Mouse (Mus musculus): ENCODE results near the gene Mrps18b. TPM values are rescaled to one million over a fixed set of nuclear protein-coding genes. Genes with fewer than 3 reads are reported as not detected.

Mrps18b gene
- polyA plus RNA-seq, 1 experiment from 2014 or later = 87.6 TPM

- Histone ChIP-seq H3K9me3 (replicated peaks) (no peaks in the 10 kb centered on the region), H3K4me1 (no peaks in the 10 kb centered on the region), H3K27me3 (ENCODE audit: low read depth, poor library complexity, severe bottlenecking) (no peaks in the 10 kb centered on the region), H3K27ac (no peak overlapping the region), H3K36me3 (peaks cover 96% of the 10 kb centered on the region), H3K4me3 (no peak overlapping the region)
- 84% methylated on average over 1 of the region's 1 CpGs for WGBS
- no peak for DNase-seq (ENCODE audit: low spot score)
Measured at GRCm38 (mm10) chr17:35927471-35927870, 11.3 kb upstream of the Mrps18b start.

- 94% methylated on average over 4 of the region's 4 CpGs for WGBS
- H3K27me3 ChIP-seq (ENCODE audit: low read depth, poor library complexity, severe bottlenecking) = no peaks in the 10 kb centered on the region
- peaks cover 76% of the 10 kb centered on the region for H3K36me3 ChIP-seq
- no peak overlapping the region for H3K27ac ChIP-seq
- no peak overlapping the region for H3K4me3 ChIP-seq
- no peaks in the 10 kb centered on the region for H3K9me3 ChIP-seq (replicated peaks)
- peaks cover 17% of the 10 kb centered on the region for H3K4me1 ChIP-seq
- no peak for DNase-seq (ENCODE audit: low spot score)
Measured at GRCm38 (mm10) chr17:35923281-35923680, 7.1 kb upstream of the Mrps18b start.

- H3K4me3 ChIP-seq = no peak overlapping the region
- H3K27me3 ChIP-seq (ENCODE audit: low read depth, poor library complexity, severe bottlenecking) = no peaks in the 10 kb centered on the region
- 94% methylated on average over 3 of the region's 3 CpGs for WGBS
- H3K36me3 ChIP-seq = peaks cover 73% of the 10 kb centered on the region
- DNase-seq (ENCODE audit: low spot score) = no peak
- peaks cover 17% of the 10 kb centered on the region for H3K4me1 ChIP-seq
- no peaks in the 10 kb centered on the region for H3K9me3 ChIP-seq (replicated peaks)
- H3K27ac ChIP-seq = no peak overlapping the region
Measured at GRCm38 (mm10) chr17:35922566-35922965, 6.4 kb upstream of the Mrps18b start.

- no peak for DNase-seq (ENCODE audit: low spot score)
- peaks cover 71% of the 10 kb centered on the region for H3K36me3 ChIP-seq
- WGBS = 97% methylated on average over 4 of the region's 4 CpGs
- H3K4me3 ChIP-seq = no peak overlapping the region
- H3K9me3 ChIP-seq (replicated peaks) = no peaks in the 10 kb centered on the region
- no peak overlapping the region for H3K27ac ChIP-seq
- peaks cover 17% of the 10 kb centered on the region for H3K4me1 ChIP-seq
- H3K27me3 ChIP-seq (ENCODE audit: low read depth, poor library complexity, severe bottlenecking) = no peaks in the 10 kb centered on the region
Measured at GRCm38 (mm10) chr17:35921710-35922109, 5.5 kb upstream of the Mrps18b start.

GRCm38 (mm10) chr17:35920862-35921562 lies 4.8 kb upstream of the Mrps18b start:
- Histone ChIP-seq H3K27ac (peak overlapping the region; percentile 56), H3K36me3 (peaks cover 64% of the 10 kb centered on the region), H3K4me1 (peaks cover 17% of the 10 kb centered on the region), H3K27me3 (ENCODE audit: low read depth, poor library complexity, severe bottlenecking) (no peaks in the 10 kb centered on the region), H3K4me3 (no peak overlapping the region), H3K9me3 (replicated peaks) (no peaks in the 10 kb centered on the region)
- no peak for DNase-seq (ENCODE audit: low spot score)
- WGBS = 84% methylated on average over 5 of the region's 5 CpGs

DNA sequence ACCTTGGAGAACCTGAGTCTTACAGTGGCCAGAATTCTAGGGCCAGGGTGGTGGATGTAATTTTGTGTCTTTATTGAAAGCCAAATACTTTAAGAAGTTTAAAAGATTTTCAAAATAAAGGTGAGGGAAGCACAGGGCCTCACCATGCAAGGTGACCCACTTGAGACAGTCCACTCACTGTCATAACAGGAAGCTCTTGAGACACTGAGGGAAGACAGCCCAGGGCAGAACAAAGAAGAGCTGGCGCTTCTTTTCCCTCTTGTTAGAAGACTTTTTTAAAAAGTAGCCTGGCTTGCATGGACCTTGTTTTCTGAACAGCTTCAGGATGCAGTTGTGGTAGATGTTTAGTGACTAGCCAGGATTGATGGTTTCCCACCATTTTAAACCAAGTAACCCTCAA lies 4.2 kb upstream of the Mrps18b start:
- 90% methylated on average over 1 of the region's 1 CpGs for WGBS
- no peak overlapping the region; the same call in 1 of the 2 replicates for H3K27ac ChIP-seq
- H3K4me3 ChIP-seq = peak overlapping the region; percentile 79; the same call in 1 of the 2 replicates
- H3K4me1 ChIP-seq = peaks cover 20% of the 10 kb centered on the region
- H3K36me3 ChIP-seq = peaks cover 57% of the 10 kb centered on the region
- no peaks in the 10 kb centered on the region for H3K9me3 ChIP-seq (replicated peaks)
- DNase-seq (ENCODE audit: low spot score) = no peak
- H3K27me3 ChIP-seq (ENCODE audit: low read depth, poor library complexity, severe bottlenecking) = no peaks in the 10 kb centered on the region

DNA sequence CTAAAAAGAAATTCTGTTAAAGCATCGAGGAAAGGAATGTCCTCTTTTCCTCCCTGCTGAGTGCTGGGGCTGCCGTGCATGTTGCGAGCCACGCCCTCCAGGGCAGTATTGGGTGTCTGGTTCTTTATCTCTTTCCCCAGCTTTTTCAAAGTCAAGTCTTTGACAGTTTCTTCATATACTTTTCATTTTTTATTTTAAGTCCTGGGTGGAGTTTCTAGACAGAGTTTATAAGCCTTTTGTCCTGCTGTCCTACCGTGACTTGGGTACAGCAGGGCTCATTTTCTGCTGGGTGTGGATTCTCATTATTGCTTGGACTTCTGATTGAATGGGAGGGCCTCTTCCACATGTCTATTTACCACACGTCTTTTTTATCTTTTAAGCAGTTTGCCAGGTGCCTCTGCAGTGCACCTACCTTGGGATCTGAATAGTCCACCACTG lies 3.7 kb upstream of the Mrps18b start:
- Histone ChIP-seq H3K27me3 (ENCODE audit: low read depth, poor library complexity, severe bottlenecking) (no peaks in the 10 kb centered on the region), H3K4me1 (peaks cover 22% of the 10 kb centered on the region), H3K4me3 (peak overlapping the region; percentile 79), H3K36me3 (peaks cover 52% of the 10 kb centered on the region), H3K27ac (peak overlapping the region; percentile 96; the same call in 1 of the 2 replicates), H3K9me3 (replicated peaks) (no peaks in the 10 kb centered on the region)
- DNase-seq (ENCODE audit: low spot score) = no peak
- WGBS = 77% methylated on average over 6 of the region's 6 CpGs

DNA sequence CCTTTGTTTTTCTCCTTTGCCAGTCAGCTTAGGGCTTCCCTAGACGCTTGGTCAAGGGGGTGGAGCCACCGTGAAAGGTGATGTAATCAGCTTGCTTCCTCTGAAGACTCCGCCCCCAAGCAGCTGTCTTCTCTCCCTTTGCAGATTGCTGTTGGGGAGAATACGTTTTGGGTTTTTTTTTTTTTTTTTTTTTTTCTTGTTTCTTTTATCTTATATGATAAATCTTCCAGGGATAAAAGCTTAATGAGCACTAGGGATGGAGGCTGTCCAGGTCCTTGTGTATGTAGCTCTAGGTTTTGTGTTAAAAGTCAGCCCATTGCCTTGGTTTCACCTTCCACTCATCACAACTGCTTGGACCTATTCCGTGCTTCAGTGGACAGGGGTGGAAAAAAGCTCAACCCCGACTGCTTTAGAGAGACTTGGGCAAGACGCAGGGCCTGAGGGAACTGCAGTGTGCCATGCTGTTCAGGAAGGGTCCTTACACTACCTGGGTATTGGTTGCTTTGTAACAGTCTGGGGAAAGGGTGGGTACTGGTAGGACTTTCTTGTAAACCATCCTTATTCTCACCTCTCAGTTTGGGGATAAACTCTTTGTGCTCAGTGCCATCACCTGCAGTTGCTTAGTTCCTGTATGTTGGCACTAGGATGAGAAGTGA lies 3.0 kb upstream of the Mrps18b start:
- H3K27ac ChIP-seq = peak overlapping the region; percentile 96
- H3K4me3 ChIP-seq = peak overlapping the region; percentile 79
- peaks cover 22% of the 10 kb centered on the region for H3K4me1 ChIP-seq
- WGBS = 20% methylated on average over 7 of the region's 7 CpGs
- H3K36me3 ChIP-seq = peaks cover 50% of the 10 kb centered on the region
- DNase-seq (ENCODE audit: low spot score) = peak; percentile 84
- H3K9me3 ChIP-seq (replicated peaks) = no peaks in the 10 kb centered on the region
- no peaks in the 10 kb centered on the region for H3K27me3 ChIP-seq (ENCODE audit: low read depth, poor library complexity, severe bottlenecking)

- Histone ChIP-seq H3K27me3 (ENCODE audit: low read depth, poor library complexity, severe bottlenecking) (no peaks in the 10 kb centered on the region), H3K36me3 (peaks cover 49% of the 10 kb centered on the region), H3K4me3 (peak overlapping the region; percentile 79), H3K27ac (peak overlapping the region; percentile 96), H3K9me3 (replicated peaks) (no peaks in the 10 kb centered on the region), H3K4me1 (peaks cover 22% of the 10 kb centered on the region)
- peak; percentile 60 for DNase-seq (ENCODE audit: low spot score)
- WGBS = under 1% methylated on average over 11 of the region's 11 CpGs
Measured at GRCm38 (mm10) chr17:35918276-35919059, 2.3 kb upstream of the Mrps18b start.

DNA sequence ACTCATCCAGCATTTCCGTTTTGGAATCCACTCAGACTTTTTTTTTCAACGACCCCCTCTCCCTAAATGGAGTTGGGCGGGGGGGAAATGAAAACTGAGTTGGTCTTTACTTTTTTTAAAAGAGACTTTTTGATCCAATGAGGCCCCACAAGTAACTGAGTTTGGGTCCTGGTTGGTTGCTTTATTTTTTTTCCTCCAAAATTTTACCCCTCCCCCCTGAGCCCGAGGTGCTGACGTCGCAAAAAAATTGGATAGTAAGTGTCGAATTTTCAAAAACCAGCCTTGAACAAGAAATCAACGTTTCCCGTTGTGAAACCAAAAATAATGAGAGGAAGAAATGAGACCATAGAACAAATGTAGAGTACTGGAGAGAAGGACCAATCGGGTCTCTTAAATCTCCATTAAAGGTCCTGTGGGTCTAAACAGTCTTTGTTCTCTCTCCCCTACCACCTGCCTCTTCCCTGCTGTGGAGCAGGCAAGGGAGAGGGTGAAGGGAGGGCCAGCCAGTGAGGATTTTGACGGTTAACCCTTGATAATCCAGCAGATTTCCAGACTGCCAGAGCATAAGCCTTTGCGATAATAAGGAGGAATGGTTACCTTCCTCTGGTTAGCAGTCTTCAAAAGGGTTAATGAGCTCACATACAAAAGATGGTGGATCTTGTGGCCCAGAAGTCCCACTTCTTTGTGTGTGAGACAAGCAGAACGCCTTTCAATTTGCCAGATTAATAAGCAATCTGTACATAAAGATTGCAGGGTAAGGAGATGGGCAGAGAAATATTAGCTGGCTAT lies 1.5 kb upstream of the Mrps18b start:
- H3K9me3 ChIP-seq (replicated peaks) = no peaks in the 10 kb centered on the region
- H3K4me1 ChIP-seq = peaks cover 22% of the 10 kb centered on the region
- peak overlapping the region; percentile 79 for H3K4me3 ChIP-seq
- no peaks in the 10 kb centered on the region for H3K27me3 ChIP-seq (ENCODE audit: low read depth, poor library complexity, severe bottlenecking)
- under 1% methylated on average over 13 of the region's 13 CpGs for WGBS
- DNase-seq (ENCODE audit: low spot score) = peak; percentile 64
- peaks cover 49% of the 10 kb centered on the region for H3K36me3 ChIP-seq
- peak overlapping the region; percentile 96 for H3K27ac ChIP-seq

GRCm38 (mm10) chr17:35917143-35917462 lies 914 bp upstream of the Mrps18b start:
- DNase-seq (ENCODE audit: low spot score) = no peak
- peaks cover 22% of the 10 kb centered on the region for H3K4me1 ChIP-seq
- peaks cover 49% of the 10 kb centered on the region for H3K36me3 ChIP-seq

GRCm38 (mm10) chr17:35915538-35916296 lies 472 bp downstream of the Mrps18b start:
- no peaks in the 10 kb centered on the region for H3K27me3 ChIP-seq (ENCODE audit: low read depth, poor library complexity, severe bottlenecking)
- H3K27ac ChIP-seq = peak overlapping the region; percentile 96
- no peaks in the 10 kb centered on the region for H3K9me3 ChIP-seq (replicated peaks)
- H3K4me3 ChIP-seq = peak overlapping the region; percentile 79
- peaks cover 20% of the 10 kb centered on the region for H3K4me1 ChIP-seq
- no peak for DNase-seq (ENCODE audit: low spot score)
- WGBS = 2% methylated on average over 28 of the region's 28 CpGs
- peaks cover 59% of the 10 kb centered on the region for H3K36me3 ChIP-seq

More at GRCm38 (mm10) chr17:35917143-35917462, 914 bp upstream of the Mrps18b start:
- Histone ChIP-seq H3K27ac (peak overlapping the region; percentile 96), H3K4me3 (peak overlapping the region; percentile 79), H3K27me3 (ENCODE audit: low read depth, poor library complexity, severe bottlenecking) (no peaks in the 10 kb centered on the region), H3K9me3 (replicated peaks) (no peaks in the 10 kb centered on the region)
- WGBS = 1% methylated on average over 8 of the region's 8 CpGs
